Mouse (Mus musculus): ENCODE measurements around the gene Ctbs.

DNA sequence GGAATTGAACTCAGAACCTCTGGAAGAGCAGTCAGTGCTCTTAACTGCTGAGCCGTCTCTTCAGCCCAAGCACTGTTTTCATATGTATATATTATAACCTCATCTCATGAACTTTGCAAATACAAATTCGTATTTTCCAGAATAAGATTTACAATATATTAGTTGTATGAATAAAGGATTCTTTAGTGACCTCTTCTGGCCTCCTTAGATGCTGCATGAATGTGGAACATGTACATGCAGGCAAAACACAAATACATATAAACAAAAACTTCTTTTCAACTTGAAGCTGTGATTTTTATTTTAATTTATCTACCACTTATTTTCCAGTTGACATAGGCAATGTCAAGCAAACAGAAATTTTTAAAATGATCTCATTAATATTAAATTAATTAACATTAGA is 32.4 kb downstream of the Ctbs start:
- no peak for TF ChIP-seq POLR2A (IDR thresholded peaks at IDR 0.05; ENCODE audit: extremely low read depth, insufficient read depth, low read length)
- no peak for TF ChIP-seq CTCF (IDR thresholded peaks at IDR 0.05; ENCODE audit: extremely low read depth, insufficient read depth, low read length)

Measured in cortical plate, adult 2 months (tissue).